Mouse (Mus musculus) G1E (cell line): ENCODE measurements around the gene Mxd1. TPM values are rescaled to one million over a fixed set of nuclear protein-coding genes. Genes with fewer than 3 reads are reported as not detected.
A peak's percentile ranks its signal among the peaks of the same experiment; 100 is the strongest.

Source experiments
- ATAC-seq: 2 replicates; pipeline ENCODE4 v1.8.0; 2016; ENCODE audit warnings: mild to moderate bottlenecking; ENCODE audit not compliant: insufficient number of reproducible peaks, poor library complexity, low FRiP score, severe bottlenecking; ENCODE audit errors: extremely low read depth
- DNase-seq: peaks from one replicate; pipeline ENCODE4 v3.0.0; 2012; ENCODE audit warnings: low spot score
- H3K27me3 ChIP-seq: 2 replicates; pipeline ENCODE4 v1.6.1; 2012; ENCODE audit warnings: mild to moderate bottlenecking, low read length, inconsistent platforms; ENCODE audit not compliant: insufficient read depth
- H3K36me3 ChIP-seq: replicated peaks from 2 replicates; pipeline ENCODE3; 2012; ENCODE audit warnings: mild to moderate bottlenecking, inconsistent platforms
- H3K4me1 ChIP-seq: 2 replicates; pipeline ENCODE4 v1.6.1; 2012; ENCODE audit warnings: low read depth, low read length, inconsistent platforms, mixed read lengths; ENCODE audit not compliant: insufficient read depth
- H3K4me3 ChIP-seq: 2 replicates; pipeline ENCODE4 v1.5.1; 2012; ENCODE audit warnings: low read depth, mild to moderate bottlenecking, inconsistent platforms, low read length, moderate library complexity, mixed read lengths
- H3K9me3 ChIP-seq: replicated peaks from 2 replicates; pipeline ENCODE4 v1.6.1; 2012; ENCODE audit warnings: inconsistent platforms
- CTCF ChIP-seq: IDR thresholded peaks from 2 replicates; pipeline ENCODE4 v1.5.1; 2012; ENCODE audit warnings: low read depth, low read length, inconsistent platforms, mixed read lengths
- GATA1 ChIP-seq: IDR thresholded peaks from 2 replicates; pipeline ENCODE4 v1.6.1; 2012; ENCODE audit warnings: borderline replicate concordance, low read length, inconsistent platforms, mixed read lengths
- GATA2 ChIP-seq: IDR thresholded peaks from 2 replicates; pipeline ENCODE4 v1.6.1; 2012; ENCODE audit warnings: low read depth, low read length, inconsistent platforms, borderline replicate concordance
- POLR2AphosphoS5 ChIP-seq: IDR thresholded peaks from 2 replicates; pipeline ENCODE4 v1.6.1; 2012; ENCODE audit warnings: low read depth, low read length, inconsistent platforms; ENCODE audit not compliant: insufficient replicate concordance
- TAL1 ChIP-seq: conservative IDR thresholded peaks from 2 replicates; pipeline ENCODE4 v1.6.1; 2012; ENCODE audit warnings: low read depth, low read length, inconsistent platforms, mixed read lengths
- polyA plus RNA-seq: library from polyadenylated mRNA; stranded (reverse); fragments of >175 nt; gene quantifications from 2 replicates; pipeline ENCODE4 v1.2.3, GENCODE M21; 2012
- total RNA-seq, 2 experiments: library from RNA; stranded (forward) in 1 of 2; stranded (reverse) in 1 of 2; fragments of 200-1000 nt in 1 of 2; fragments of >200 nt in 1 of 2; fragmentation: Nextera tagmentation in 1 of 2; gene quantifications; 2 replicates each; pipeline ENCODE4 v1.2.3; 2014 to 2017

Gene Mxd1
- total RNA-seq (2014; fragmentation: Nextera tagmentation) (47.4 and 72.4 TPM in 2 replicates), total RNA-seq (2017) (104 and 116 TPM in 2 replicates), polyA plus RNA-seq (4.8 and 6.6 TPM in 2 replicates)

- no peak for TF ChIP-seq TAL1
- TF ChIP-seq GATA1: no peak
- no peak for TF ChIP-seq CTCF
- no peak for TF ChIP-seq POLR2AphosphoS5
- no peak for TF ChIP-seq GATA2
- peaks cover 59% of the 10 kb centered on the region for H3K36me3 ChIP-seq
- H3K9me3 ChIP-seq: no peaks in the 10 kb centered on the region
- peak within 1 kb of the TSS; percentile 86 for H3K4me3 ChIP-seq
- H3K4me1 ChIP-seq: peaks cover 55% of the 10 kb centered on the region
- ATAC-seq: no peak
- no peak for DNase-seq
- H3K27me3 ChIP-seq: no peaks in the 10 kb centered on the region
These were observed at the start of gene Mxd1 for GRCm38 (mm10) chr6:86668580-86669239. Gene Mxd1, minus strand, starts transcription at chr6:86669161.

- Histone ChIP-seq H3K27me3 (no peaks in the 10 kb centered on the region), H3K9me3 (no peaks in the 10 kb centered on the region), H3K36me3 (peaks cover 62% of the 10 kb centered on the region), H3K4me1 (no peaks in the 10 kb centered on the region), H3K4me3 (no peak overlapping the region)
- no peak for TF ChIP-seq GATA2
- no peak for TF ChIP-seq GATA1
- TF ChIP-seq POLR2AphosphoS5: no peak
- no peak for TF ChIP-seq TAL1
- TF ChIP-seq CTCF: no peak
- DNase-seq: no peak
- ATAC-seq: no peak
These were observed 39.3 kb upstream of the Mxd1 start for GRCm38 (mm10) chr6:86708072-86708774.

DNA sequence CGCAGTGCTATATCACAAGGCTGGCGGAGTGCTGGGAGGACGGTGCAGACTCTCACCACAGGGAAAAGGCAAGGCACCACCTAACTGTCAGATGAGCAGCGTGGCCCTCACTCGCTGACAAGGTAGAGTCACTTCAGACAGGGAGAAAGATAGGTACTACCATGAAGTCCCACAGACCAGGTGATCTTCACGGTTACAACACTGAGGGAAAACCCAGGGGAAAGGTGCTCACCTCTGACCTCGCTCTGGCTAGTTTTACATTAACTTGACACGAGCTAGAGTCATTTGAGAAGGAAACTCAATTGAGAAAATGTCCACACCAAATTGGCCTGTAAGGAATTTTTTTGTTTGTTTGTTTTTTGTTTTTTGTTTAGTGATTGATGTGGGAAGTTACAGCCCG lies 33.6 kb upstream of the Mxd1 start:
- Histone ChIP-seq H3K9me3 (no peaks in the 10 kb centered on the region), H3K4me1 (no peaks in the 10 kb centered on the region), H3K4me3 (no peak overlapping the region), H3K36me3 (peaks cover 81% of the 10 kb centered on the region), H3K27me3 (no peaks in the 10 kb centered on the region)
- DNase-seq (no peak), ATAC-seq (no peak)
- TF ChIP-seq POLR2AphosphoS5 (no peak), GATA1 (no peak), GATA2 (no peak), CTCF (no peak)

DNA sequence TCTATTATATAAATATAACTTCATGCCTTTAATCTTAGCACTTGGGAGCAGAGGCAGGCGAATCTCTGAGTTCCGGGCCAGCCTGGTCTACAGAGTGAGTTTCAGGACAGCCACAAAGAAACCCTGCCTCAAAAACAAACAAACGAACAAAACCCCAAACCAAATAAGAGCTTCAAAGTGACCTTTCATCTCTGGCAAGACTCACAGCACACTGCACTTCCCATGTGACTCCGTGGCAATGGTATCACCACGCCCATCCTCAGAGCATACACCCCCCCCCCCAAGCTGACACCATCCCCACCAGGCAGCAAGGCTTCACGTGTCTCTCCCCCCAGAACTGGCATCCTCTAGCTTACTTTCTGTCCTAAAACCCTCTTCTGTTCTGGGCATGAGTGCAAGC lies 28.9 kb upstream of the Mxd1 start:
- no peak overlapping the region for H3K4me3 ChIP-seq
- H3K9me3 ChIP-seq: no peaks in the 10 kb centered on the region
- H3K27me3 ChIP-seq: no peaks in the 10 kb centered on the region
- DNase-seq (no peak), ATAC-seq (no peak)
- no peaks in the 10 kb centered on the region for H3K4me1 ChIP-seq
- TF ChIP-seq GATA2 (no peak), GATA1 (no peak), CTCF (no peak)
- peaks cover 82% of the 10 kb centered on the region for H3K36me3 ChIP-seq

- TF ChIP-seq POLR2AphosphoS5: no peak
- TF ChIP-seq GATA2: no peak
- no peak for TF ChIP-seq TAL1
- TF ChIP-seq GATA1: no peak
- TF ChIP-seq CTCF: no peak
- Histone ChIP-seq H3K36me3 (peaks cover 69% of the 10 kb centered on the region), H3K4me1 (no peaks in the 10 kb centered on the region), H3K9me3 (no peaks in the 10 kb centered on the region), H3K4me3 (no peak overlapping the region), H3K27me3 (no peaks in the 10 kb centered on the region)
- ATAC-seq (no peak), DNase-seq (no peak)
These were observed 27.3 kb upstream of the Mxd1 start for GRCm38 (mm10) chr6:86696213-86696612.

DNA sequence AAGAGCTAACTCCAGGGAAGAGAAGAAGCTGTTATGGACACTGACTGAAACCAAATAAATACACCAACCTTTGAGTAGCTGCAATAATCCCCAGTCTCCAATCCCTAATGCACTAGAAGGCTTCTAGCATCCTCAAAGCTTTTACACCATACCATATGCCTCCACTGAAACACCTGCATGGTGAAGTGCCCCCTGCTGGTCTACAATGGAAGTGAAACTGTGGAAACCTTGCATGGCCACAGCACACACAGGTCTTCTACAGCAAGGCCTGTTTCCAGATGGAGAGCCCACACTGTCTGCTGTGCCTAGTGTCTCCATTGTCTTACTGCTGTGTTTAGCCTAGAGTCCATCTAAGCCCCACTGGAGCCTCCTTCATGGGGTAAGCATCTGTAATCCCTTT lies 25.5 kb upstream of the Mxd1 start:
- no peak overlapping the region for H3K4me3 ChIP-seq
- TF ChIP-seq GATA2: no peak
- peak; percentile 80 for TF ChIP-seq CTCF
- ATAC-seq (no peak), DNase-seq (no peak)
- peaks cover 6% of the 10 kb centered on the region; the same call in 1 of the 2 replicates for H3K4me1 ChIP-seq
- peaks cover 67% of the 10 kb centered on the region for H3K36me3 ChIP-seq
- H3K9me3 ChIP-seq: no peaks in the 10 kb centered on the region
- H3K27me3 ChIP-seq: no peaks in the 10 kb centered on the region

DNA sequence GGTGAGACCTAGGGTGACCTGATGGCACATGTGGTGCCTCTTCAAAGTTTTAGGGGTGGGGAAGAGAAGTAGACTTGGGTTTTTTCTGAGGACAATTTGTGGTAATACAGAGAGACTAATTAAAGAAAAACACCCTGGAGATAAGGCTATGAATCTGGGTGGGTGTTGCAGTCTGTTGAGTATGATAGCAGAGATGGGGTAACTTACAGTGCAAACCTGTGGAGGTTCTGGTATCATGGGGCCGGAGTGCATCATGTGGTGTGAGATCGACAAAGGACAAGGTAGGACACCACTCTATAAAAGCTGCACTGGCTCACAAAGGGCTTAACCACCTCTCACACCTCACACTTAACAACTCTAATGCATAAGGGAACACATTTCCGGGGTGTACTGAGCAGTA lies 20.7 kb upstream of the Mxd1 start:
- no peak for TF ChIP-seq CTCF
- no peak for TF ChIP-seq GATA2
- TF ChIP-seq GATA1: no peak
- TF ChIP-seq POLR2AphosphoS5: no peak
- no peak for ATAC-seq
- DNase-seq: no peak

More for the DNA sequence above, 20.7 kb upstream of the Mxd1 start:
- peaks cover 14% of the 10 kb centered on the region for H3K4me1 ChIP-seq
- peaks cover 39% of the 10 kb centered on the region for H3K36me3 ChIP-seq
- no peaks in the 10 kb centered on the region for H3K27me3 ChIP-seq
- no peak overlapping the region for H3K4me3 ChIP-seq
- no peaks in the 10 kb centered on the region for H3K9me3 ChIP-seq
